Mouse (Mus musculus): ENCODE measurements around the gene Sh3bp4. TPM values are rescaled to one million over a fixed set of nuclear protein-coding genes. Genes with fewer than 3 reads are reported as not detected.

Gene Sh3bp4
- polyA plus RNA-seq, 1 experiment from 2014 or later, result 18.4 TPM

- H3K9ac ChIP-seq, result 0 out of 2 replicates have a peak overlapping the region, but pooled peaks have one; percentile 0
- peak overlapping the region; percentile 83 for H3K27ac ChIP-seq
- peaks cover 29% of the 10 kb centered on the region for H3K4me1 ChIP-seq
- no peaks in the 10 kb centered on the region for H3K27me3 ChIP-seq (replicated peaks)
- H3K9me3 ChIP-seq, result no peaks in the 10 kb centered on the region
- ATAC-seq (ENCODE audit: insufficient read depth, low FRiP score, low read depth), result no peak
- peak overlapping the region; percentile 64 for H3K4me2 ChIP-seq
- 20% methylated on average over 14 of the region's 14 CpGs for WGBS
- H3K4me3 ChIP-seq (replicated peaks), result peak overlapping the region; percentile 83
- H3K36me3 ChIP-seq, result no peaks in the 10 kb centered on the region
Measured at GRCm38 (mm10) chr1:89072143-89072990, 2.2 kb downstream of the Sh3bp4 start.

- ATAC-seq (ENCODE audit: insufficient read depth, low FRiP score, low read depth), result no peak
- Histone ChIP-seq H3K4me1 (peaks cover 32% of the 10 kb centered on the region), H3K9me3 (no peaks in the 10 kb centered on the region), H3K27me3 (replicated peaks) (no peaks in the 10 kb centered on the region), H3K4me3 (replicated peaks) (no peak overlapping the region), H3K27ac (no peak overlapping the region), H3K9ac (no peak overlapping the region), H3K4me2 (no peak overlapping the region), H3K36me3 (no peaks in the 10 kb centered on the region)
- WGBS, result 83% methylated on average over 5 of the region's 5 CpGs
Measured at GRCm38 (mm10) chr1:89073291-89073846, 3.2 kb downstream of the Sh3bp4 start.

- 43% methylated on average over 6 of the region's 6 CpGs for WGBS
- no peaks in the 10 kb centered on the region for H3K9me3 ChIP-seq
- H3K4me2 ChIP-seq, result no peak overlapping the region
- no peak for ATAC-seq (ENCODE audit: insufficient read depth, low FRiP score, low read depth)
- H3K9ac ChIP-seq, result no peak overlapping the region
- H3K4me1 ChIP-seq, result peaks cover 30% of the 10 kb centered on the region
- no peaks in the 10 kb centered on the region for H3K27me3 ChIP-seq (replicated peaks)
- H3K4me3 ChIP-seq (replicated peaks), result no peak overlapping the region
- H3K27ac ChIP-seq, result peak overlapping the region; percentile 32; the same call in 1 of the 2 replicates
- no peaks in the 10 kb centered on the region for H3K36me3 ChIP-seq
Measured at GRCm38 (mm10) chr1:89074678-89075077, 4.5 kb downstream of the Sh3bp4 start.

- 51% methylated on average over 8 of the region's 8 CpGs for WGBS
- no peaks in the 10 kb centered on the region for H3K27me3 ChIP-seq (replicated peaks)
- peak overlapping the region; percentile 32; the same call in 1 of the 2 replicates for H3K27ac ChIP-seq
- no peak overlapping the region for H3K4me2 ChIP-seq
- H3K4me3 ChIP-seq (replicated peaks), result no peak overlapping the region
- no peaks in the 10 kb centered on the region for H3K36me3 ChIP-seq
- H3K9ac ChIP-seq, result no peak overlapping the region
- H3K4me1 ChIP-seq, result peaks cover 30% of the 10 kb centered on the region
- no peak for ATAC-seq (ENCODE audit: insufficient read depth, low FRiP score, low read depth)
- no peaks in the 10 kb centered on the region for H3K9me3 ChIP-seq
Measured at GRCm38 (mm10) chr1:89075120-89075519, 4.9 kb downstream of the Sh3bp4 start.

- Histone ChIP-seq H3K9me3 (no peaks in the 10 kb centered on the region), H3K27ac (no peak overlapping the region), H3K4me3 (replicated peaks) (no peak overlapping the region), H3K4me2 (no peak overlapping the region), H3K4me1 (peaks cover 26% of the 10 kb centered on the region), H3K36me3 (no peaks in the 10 kb centered on the region), H3K27me3 (replicated peaks) (no peaks in the 10 kb centered on the region), H3K9ac (no peak overlapping the region)
- 86% methylated on average over 9 of the region's 9 CpGs for WGBS
- ATAC-seq (ENCODE audit: insufficient read depth, low FRiP score, low read depth), result no peak
Measured at GRCm38 (mm10) chr1:89076777-89077176, 6.6 kb downstream of the Sh3bp4 start.

- Histone ChIP-seq H3K27me3 (replicated peaks) (no peaks in the 10 kb centered on the region), H3K9me3 (no peaks in the 10 kb centered on the region), H3K36me3 (no peaks in the 10 kb centered on the region), H3K4me1 (peaks cover 26% of the 10 kb centered on the region), H3K4me3 (replicated peaks) (no peak overlapping the region), H3K9ac (no peak overlapping the region), H3K27ac (no peak overlapping the region), H3K4me2 (no peak overlapping the region)
- 77% methylated on average over 2 of the region's 2 CpGs for WGBS
- no peak for ATAC-seq (ENCODE audit: insufficient read depth, low FRiP score, low read depth)
Measured at GRCm38 (mm10) chr1:89078240-89078639, 8.0 kb downstream of the Sh3bp4 start.

- H3K4me1 ChIP-seq, result peaks cover 23% of the 10 kb centered on the region
- no peak overlapping the region for H3K4me3 ChIP-seq (replicated peaks)
- no peak overlapping the region for H3K27ac ChIP-seq
- H3K27me3 ChIP-seq (replicated peaks), result no peaks in the 10 kb centered on the region
- H3K4me2 ChIP-seq, result no peak overlapping the region
- no peak overlapping the region for H3K9ac ChIP-seq
- WGBS, result 59% methylated on average over 9 of the region's 9 CpGs
- H3K36me3 ChIP-seq, result no peaks in the 10 kb centered on the region
- H3K9me3 ChIP-seq, result no peaks in the 10 kb centered on the region
- ATAC-seq (ENCODE audit: insufficient read depth, low FRiP score, low read depth), result no peak
Measured at GRCm38 (mm10) chr1:89078730-89079129, 8.5 kb downstream of the Sh3bp4 start.

GRCm38 (mm10) chr1:89079239-89079638 is 9.0 kb downstream of the Sh3bp4 start:
- Histone ChIP-seq H3K27me3 (replicated peaks) (no peaks in the 10 kb centered on the region), H3K9me3 (no peaks in the 10 kb centered on the region), H3K4me3 (replicated peaks) (no peak overlapping the region), H3K4me2 (no peak overlapping the region), H3K4me1 (peaks cover 23% of the 10 kb centered on the region), H3K36me3 (no peaks in the 10 kb centered on the region), H3K27ac (no peak overlapping the region), H3K9ac (no peak overlapping the region)
- 65% methylated on average over 2 of the region's 2 CpGs for WGBS
- no peak for ATAC-seq (ENCODE audit: insufficient read depth, low FRiP score, low read depth)

GRCm38 (mm10) chr1:89080371-89080770 is 10.2 kb downstream of the Sh3bp4 start:
- peaks cover 16% of the 10 kb centered on the region; the same call in 1 of the 2 replicates for H3K4me1 ChIP-seq
- H3K27ac ChIP-seq, result no peak overlapping the region
- no peak for ATAC-seq (ENCODE audit: insufficient read depth, low FRiP score, low read depth)
- H3K4me2 ChIP-seq, result no peak overlapping the region
- no peaks in the 10 kb centered on the region for H3K9me3 ChIP-seq
- 73% methylated on average over 8 of the region's 8 CpGs for WGBS
- H3K27me3 ChIP-seq (replicated peaks), result no peaks in the 10 kb centered on the region
- H3K36me3 ChIP-seq, result no peaks in the 10 kb centered on the region
- H3K9ac ChIP-seq, result no peak overlapping the region
- H3K4me3 ChIP-seq (replicated peaks), result no peak overlapping the region

GRCm38 (mm10) chr1:89080795-89081194 is 10.6 kb downstream of the Sh3bp4 start:
- no peaks in the 10 kb centered on the region for H3K36me3 ChIP-seq
- H3K4me1 ChIP-seq, result peaks cover 16% of the 10 kb centered on the region; the same call in 1 of the 2 replicates
- ATAC-seq (ENCODE audit: insufficient read depth, low FRiP score, low read depth), result no peak
- 63% methylated on average over 5 of the region's 5 CpGs for WGBS
- no peaks in the 10 kb centered on the region for H3K27me3 ChIP-seq (replicated peaks)
- H3K9me3 ChIP-seq, result no peaks in the 10 kb centered on the region
- H3K9ac ChIP-seq, result no peak overlapping the region
- no peak overlapping the region for H3K27ac ChIP-seq
- H3K4me3 ChIP-seq (replicated peaks), result no peak overlapping the region
- H3K4me2 ChIP-seq, result no peak overlapping the region

- 81% methylated on average over 4 of the region's 4 CpGs for WGBS
- no peak overlapping the region for H3K9ac ChIP-seq
Measured at GRCm38 (mm10) chr1:89081371-89081770, 11.2 kb downstream of the Sh3bp4 start.

GRCm38 (mm10) chr1:89082171-89082882 is 12.1 kb downstream of the Sh3bp4 start:
- 59% methylated on average over 14 of the region's 14 CpGs for WGBS
- H3K4me3 ChIP-seq (replicated peaks), result no peak overlapping the region
- no peak overlapping the region for H3K4me2 ChIP-seq
- H3K27me3 ChIP-seq (replicated peaks), result no peaks in the 10 kb centered on the region
- no peaks in the 10 kb centered on the region for H3K9me3 ChIP-seq
- no peak for ATAC-seq (ENCODE audit: insufficient read depth, low FRiP score, low read depth)
- H3K9ac ChIP-seq, result no peak overlapping the region
- no peaks in the 10 kb centered on the region for H3K36me3 ChIP-seq
- H3K4me1 ChIP-seq, result peaks cover 17% of the 10 kb centered on the region; the same call in 1 of the 2 replicates
- H3K27ac ChIP-seq, result no peak overlapping the region

More at GRCm38 (mm10) chr1:89081371-89081770, 11.2 kb downstream of the Sh3bp4 start:
- no peak for ATAC-seq (ENCODE audit: insufficient read depth, low FRiP score, low read depth)
- peaks cover 17% of the 10 kb centered on the region; the same call in 1 of the 2 replicates for H3K4me1 ChIP-seq
- H3K4me2 ChIP-seq, result no peak overlapping the region
- H3K27ac ChIP-seq, result no peak overlapping the region
- H3K9me3 ChIP-seq, result no peaks in the 10 kb centered on the region
- no peak overlapping the region for H3K4me3 ChIP-seq (replicated peaks)
- no peaks in the 10 kb centered on the region for H3K36me3 ChIP-seq
- H3K27me3 ChIP-seq (replicated peaks), result no peaks in the 10 kb centered on the region

Measured in stomach, embryonic 15.5 days (tissue).